Mouse (Mus musculus) left cerebral cortex, adult 6 months (tissue): ENCODE results near the gene Gm21969. TPM values are rescaled to one million over a fixed set of nuclear protein-coding genes. Genes with fewer than 3 reads are reported as not detected.

ENCODE experiments used
- long read RNA-seq, 2 experiments: library from polyadenylated mRNA; unstranded; transcript quantifications; one replicate each; pipeline ENCODE4 v2.0.0; 2019 to 2020
- polyA plus RNA-seq: library from polyadenylated mRNA; unstranded; fragments of <200 nt; fragmentation: Nextera tagmentation; gene quantifications from 2 replicates; pipeline ENCODE4 v1.2.3, GENCODE M21; 2021

The Gm21969 gene
- polyA plus RNA-seq, result not detected in 2 replicates
- long read RNA-seq, experiment 1, result 0 reads
- long read RNA-seq, experiment 2, partial matches to known transcripts, result 0 of 5 reads
- long read RNA-seq, experiment 2, other reads (novel, unspliced or antisense), result 5 of 5 reads

DNA sequence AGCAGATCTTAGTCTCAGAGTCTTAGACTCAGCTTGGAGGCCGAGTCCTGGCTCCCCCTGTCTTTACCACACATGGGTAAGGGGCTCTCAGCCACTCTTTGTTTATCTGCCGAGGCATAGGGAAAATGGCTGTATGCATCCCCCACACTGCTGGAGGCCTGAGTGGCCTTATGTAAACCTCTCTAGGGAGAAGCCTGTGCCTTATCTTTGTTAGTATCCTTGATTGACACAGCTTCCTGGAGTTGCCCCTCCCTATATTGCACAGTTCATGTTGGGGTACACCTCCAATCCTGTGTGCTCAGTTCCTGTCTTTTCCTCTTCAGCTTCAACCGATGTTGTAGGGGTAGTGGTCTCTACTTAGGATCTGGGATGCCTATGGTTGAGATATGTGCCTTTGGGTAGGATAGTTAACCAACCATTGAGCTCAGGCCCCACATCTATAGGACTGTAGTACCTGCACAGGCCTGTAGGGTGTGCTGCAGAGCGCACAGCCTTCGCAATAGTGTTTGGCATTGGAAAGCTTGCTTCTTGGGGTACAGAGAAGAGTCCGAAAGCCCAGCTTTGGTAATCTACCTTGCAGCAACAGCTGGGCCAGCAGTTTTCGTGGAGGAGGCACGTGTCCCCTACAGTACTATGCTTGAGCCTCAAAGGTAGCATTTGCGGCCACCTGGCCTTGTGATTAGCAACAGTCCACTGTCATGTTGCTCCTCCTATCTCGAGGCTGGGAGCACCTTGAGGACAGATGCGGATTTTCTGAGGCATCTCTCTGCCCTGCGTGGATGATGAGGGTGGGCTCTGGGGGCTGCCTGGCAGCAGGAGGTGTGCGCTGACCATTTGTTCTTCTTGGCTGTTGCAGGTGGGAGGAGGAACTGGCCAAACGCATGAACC is at the start of gene Gm21969:
Gene Gm21969 (plus strand): TSS at position 830 of the 888 bp plus-strand sequence.

DNA sequence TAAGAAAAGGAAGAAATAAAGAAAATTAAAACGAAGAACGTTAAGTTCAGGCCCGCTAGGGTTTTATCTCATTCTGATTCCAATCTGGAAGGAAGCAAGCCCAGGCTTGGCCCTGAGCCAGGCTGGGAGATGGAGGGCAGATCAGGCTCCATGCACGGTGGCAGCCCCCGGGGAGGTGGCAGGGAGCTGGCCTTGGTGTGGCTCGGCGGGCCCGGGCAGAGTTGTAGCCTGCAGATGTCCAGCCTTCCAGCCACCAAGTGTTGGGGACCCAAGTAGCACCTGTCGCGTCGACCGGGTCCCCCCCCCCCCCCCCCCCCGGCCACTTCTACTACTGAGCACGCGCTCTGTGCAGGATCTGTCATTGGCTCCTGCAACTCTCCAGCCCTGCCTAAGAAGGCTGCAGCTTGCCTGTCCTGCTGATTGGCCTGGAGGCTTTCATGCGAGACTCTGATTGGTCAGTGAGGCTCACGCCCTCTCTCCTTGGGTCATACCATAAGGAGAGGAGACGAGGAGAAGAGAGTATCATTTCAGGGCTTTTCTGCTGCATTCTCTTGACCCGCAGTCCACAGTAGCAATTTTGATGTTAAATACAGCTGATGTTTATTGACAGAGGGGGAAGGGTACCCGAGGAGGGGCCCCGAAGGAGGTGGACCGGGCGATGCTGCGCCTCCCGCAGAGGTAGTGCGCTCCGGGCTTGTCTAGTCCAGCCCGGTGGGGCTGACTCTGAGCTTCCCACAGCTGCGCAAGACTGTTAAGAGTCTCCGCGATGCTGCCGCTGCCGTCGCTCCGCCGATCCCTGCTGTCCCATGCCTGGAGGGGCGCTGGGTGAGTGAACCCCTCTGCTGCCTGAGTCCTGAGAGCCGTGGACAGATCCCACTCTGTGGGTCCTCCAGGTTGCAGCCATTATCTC is 19.6 kb downstream of the Gm21969 start, which contains the start of gene Aldh4a1:
Gene Aldh4a1 (plus strand): TSS at position 494 of the 910 bp plus-strand sequence.

GRCm38 (mm10) chr4:139653238-139653637 is 50.3 kb downstream of the Gm21969 start, which contains the start of gene Tas1r2:
Gene Tas1r2 (plus strand): TSS chr4:139653538.

Other genes with a start within 250 kb of the Gm21969 start
- 0.99 and 1.4 TPM in 2 replicates for gene Iffo2, start 72.6 kb upstream of the Gm21969 start, polyA plus RNA-seq
- 14.1 and 15.3 TPM in 2 replicates for gene Aldh4a1, start 19.7 kb downstream of the Gm21969 start, polyA plus RNA-seq
- not detected in 2 replicates for gene Tas1r2, start 50.4 kb downstream of the Gm21969 start, polyA plus RNA-seq
- not detected in 2 replicates for gene Pax7, start 230.3 kb downstream of the Gm21969 start, polyA plus RNA-seq